Mouse (Mus musculus) mouse trophoblast stem cell (cell line): ENCODE measurements at regions not wholly inside any gene's neighbourhood (a gene's known extent, or its start where the extent isn't known, plus 50 kb on each side); places are given as distances from the start of the nearest gene placed in this dataset.

ENCODE experiments used
- in situ Hi-C, 2 experiments: fragments of 300-500 bp; cut with MseI, MboI; formaldehyde crosslinking; loops; 2 replicates in 1 of 2; 3 replicates in 1 of 2; pipeline ENCODE4 v1.15.1; 2025

GRCm38 (mm10) chr15:96944741-96945140 lies 111.0 kb downstream of the Slc38a4 start:
- in situ Hi-C loops, result loop anchor here in 1 of 2 experiments (25.0 kb wide), 1 partner anchor 407 kb away; no protein-coding TSS in a partner anchor

- in situ Hi-C loops, result loop anchor here in 1 of 2 experiments (25.0 kb wide), 1 partner anchor 405 kb away; no protein-coding TSS in a partner anchor
Measured at GRCm38 (mm10) chr15:96942651-96943050, 113.1 kb downstream of the Slc38a4 start.

DNA sequence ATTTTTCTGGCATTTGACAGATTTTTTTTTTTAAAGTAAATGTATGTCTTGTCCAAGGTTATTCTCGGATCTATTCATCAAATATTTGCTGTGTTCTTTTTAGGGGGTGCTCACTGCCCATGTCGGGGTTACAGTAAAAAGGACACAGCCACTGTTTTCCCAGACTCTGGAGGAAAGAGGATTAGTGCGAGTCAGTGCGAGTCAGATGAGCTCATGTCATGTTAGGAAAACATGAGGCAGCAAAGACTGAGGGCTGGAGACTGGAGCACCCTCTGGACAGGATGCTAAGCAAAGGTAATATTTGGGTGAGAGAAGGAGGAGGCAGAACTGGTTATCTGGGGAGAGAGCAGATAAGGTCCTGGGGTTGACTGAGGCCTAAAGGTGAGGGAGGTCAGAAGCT lies 117.3 kb downstream of the Slc38a4 start:
- in situ Hi-C loops, result loop anchor here in 1 of 2 experiments (25.0 kb wide), 1 partner anchor 401 kb away; no protein-coding TSS in a partner anchor

DNA sequence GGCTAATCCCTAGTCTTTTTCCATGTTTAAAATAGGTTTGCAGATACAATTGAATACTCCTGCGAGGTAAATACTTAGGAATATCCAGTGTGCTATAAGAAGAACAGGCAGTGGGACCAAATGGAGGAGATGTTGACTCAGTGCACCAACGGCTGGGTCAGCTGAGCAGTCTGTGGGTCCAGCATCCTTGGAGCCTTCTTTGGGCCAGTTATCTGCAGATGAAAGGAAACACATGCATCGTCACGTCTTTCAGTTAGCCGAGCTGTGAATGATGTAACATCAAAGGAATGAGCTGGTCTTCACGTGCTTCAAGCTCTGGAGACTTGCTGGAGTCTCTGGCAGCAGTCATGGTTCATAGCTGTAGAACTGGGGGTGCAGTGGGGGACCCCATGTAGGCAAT lies 118.1 kb downstream of the Slc38a4 start:
- in situ Hi-C loops, result loop anchor here in 1 of 2 experiments (25.0 kb wide), 1 partner anchor 400 kb away; no protein-coding TSS in a partner anchor

DNA sequence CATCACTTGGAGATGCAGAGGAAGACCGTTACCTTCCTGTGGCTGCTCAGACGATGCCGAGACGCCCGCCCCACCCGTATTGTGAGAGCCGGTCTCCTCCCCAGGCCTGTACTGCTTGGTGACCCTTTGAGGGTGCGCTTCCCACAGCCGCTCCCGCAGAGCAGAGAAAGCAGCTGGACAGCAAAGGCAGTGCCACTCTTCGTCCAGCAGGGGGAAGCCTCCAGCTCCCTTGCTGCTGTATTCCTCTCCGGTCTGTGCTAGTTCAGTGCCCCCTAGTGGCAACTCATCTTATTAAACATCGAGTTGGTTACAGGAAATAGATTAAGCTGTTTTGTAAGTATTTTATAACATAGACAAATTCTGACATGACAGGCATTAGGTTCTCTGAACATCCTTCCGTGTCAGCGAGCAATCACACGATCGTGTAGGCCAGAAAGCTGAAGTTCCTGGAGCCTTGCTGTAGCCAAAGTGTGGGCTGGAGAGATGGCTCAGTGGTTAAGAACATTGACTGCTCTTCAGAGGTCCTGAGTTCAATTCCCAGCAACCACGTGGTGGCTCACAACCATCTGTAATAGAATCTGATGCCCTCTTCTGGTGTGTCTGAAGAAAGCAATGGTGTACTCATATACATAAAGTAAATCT lies 118.9 kb downstream of the Slc38a4 start:
- in situ Hi-C loops, result loop anchor here in 1 of 2 experiments (25.0 kb wide), 1 partner anchor 400 kb away; no protein-coding TSS in a partner anchor

GRCm38 (mm10) chr15:96936216-96936615 lies 119.5 kb downstream of the Slc38a4 start:
- in situ Hi-C loops, result loop anchor here in 1 of 2 experiments (25.0 kb wide), 1 partner anchor 399 kb away; no protein-coding TSS in a partner anchor

DNA sequence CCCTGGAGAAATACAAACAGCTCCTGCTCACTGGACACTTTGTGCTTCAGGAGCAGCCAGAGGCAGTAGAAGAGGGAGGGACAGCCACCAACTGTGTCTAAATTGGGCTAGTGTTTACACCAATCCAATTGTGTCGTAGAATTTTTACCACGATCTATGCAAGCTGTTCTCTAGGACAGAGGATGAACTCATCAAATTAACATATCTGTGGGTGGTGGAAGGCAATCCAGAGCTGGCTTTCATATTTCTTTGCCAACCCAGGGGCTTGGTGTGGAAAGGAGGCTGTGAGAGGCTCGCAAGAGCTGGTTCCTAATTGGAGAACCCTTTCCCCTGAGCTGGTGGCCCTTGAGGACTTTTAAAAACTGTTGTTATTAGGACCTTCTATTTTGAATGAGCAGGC lies 122.3 kb downstream of the Slc38a4 start:
- in situ Hi-C loops, result loop anchor here in 1 of 2 experiments (25.0 kb wide), 1 partner anchor 396 kb away; no protein-coding TSS in a partner anchor

DNA sequence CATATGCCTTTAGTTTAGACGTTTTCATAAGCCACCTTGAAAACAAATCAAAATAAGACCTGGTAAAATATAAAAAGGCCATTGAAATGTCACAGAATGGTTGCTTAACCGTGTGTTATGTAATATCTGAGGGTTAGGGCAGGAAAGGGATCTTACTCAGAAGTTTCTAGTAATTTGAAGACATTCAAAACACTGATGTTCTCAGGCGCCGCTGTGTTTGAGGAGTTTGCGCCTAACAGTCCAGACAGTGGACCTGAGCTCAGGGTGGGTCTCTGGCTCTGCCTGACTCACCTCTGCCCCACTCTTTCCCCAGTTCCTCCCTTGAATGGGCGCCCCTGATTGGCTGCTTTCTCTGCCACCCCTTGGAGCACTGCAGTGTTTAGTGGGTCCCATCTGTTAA lies 125.2 kb downstream of the Slc38a4 start:
- in situ Hi-C loops, result loop anchor here in 1 of 2 experiments (25.0 kb wide), 1 partner anchor 393 kb away; no protein-coding TSS in a partner anchor

GRCm38 (mm10) chr15:96929788-96930187 lies 126.0 kb downstream of the Slc38a4 start:
- in situ Hi-C loops, result loop anchor here in 1 of 2 experiments (25.0 kb wide), 1 partner anchor 392 kb away; no protein-coding TSS in a partner anchor

GRCm38 (mm10) chr15:96928692-96929091 lies 127.1 kb downstream of the Slc38a4 start:
- in situ Hi-C loops, result loop anchor here in 1 of 2 experiments (25.0 kb wide), 1 partner anchor 391 kb away; no protein-coding TSS in a partner anchor

DNA sequence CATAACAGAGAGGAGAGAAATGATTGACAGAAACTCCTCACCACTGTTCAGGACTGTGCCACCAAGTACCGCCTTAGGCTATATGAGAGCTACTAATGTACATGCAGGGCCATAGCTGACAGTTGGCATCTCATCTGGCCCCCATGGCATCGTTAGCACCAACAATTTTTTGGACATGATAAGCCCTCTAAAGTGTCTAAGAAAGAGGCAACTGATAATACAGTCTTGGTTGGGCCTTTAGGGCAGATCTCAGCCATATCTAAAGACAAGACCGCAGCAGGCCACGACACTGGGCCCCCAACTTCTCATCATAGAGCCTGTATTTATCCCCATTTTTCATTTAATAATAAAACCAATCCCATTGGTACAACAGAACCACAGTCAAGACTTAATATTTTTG lies 128.1 kb downstream of the Slc38a4 start:
- in situ Hi-C loops, result loop anchor here in 1 of 2 experiments (25.0 kb wide), 1 partner anchor 390 kb away; no protein-coding TSS in a partner anchor

DNA sequence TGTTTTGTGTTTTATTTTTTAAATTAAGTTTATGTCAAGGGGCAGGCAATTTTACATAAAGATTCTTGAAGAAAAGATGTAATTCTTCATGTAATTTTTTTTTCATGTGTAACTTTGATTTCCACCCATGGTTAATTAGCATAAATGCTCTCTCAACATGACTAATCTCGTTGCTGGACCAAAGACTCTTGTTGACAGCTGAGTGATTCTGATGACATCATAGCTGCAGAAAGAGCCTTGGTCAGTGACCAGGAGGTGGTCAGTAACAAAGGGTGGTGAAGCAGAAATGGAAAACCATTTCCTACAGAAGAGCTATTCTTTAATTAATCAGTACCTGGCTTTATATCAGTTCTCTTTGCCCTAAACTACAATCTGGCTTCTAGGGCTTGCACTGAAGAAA lies 129.1 kb downstream of the Slc38a4 start:
- in situ Hi-C loops, result loop anchor here in 1 of 2 experiments (25.0 kb wide), 1 partner anchor 389 kb away; no protein-coding TSS in a partner anchor

DNA sequence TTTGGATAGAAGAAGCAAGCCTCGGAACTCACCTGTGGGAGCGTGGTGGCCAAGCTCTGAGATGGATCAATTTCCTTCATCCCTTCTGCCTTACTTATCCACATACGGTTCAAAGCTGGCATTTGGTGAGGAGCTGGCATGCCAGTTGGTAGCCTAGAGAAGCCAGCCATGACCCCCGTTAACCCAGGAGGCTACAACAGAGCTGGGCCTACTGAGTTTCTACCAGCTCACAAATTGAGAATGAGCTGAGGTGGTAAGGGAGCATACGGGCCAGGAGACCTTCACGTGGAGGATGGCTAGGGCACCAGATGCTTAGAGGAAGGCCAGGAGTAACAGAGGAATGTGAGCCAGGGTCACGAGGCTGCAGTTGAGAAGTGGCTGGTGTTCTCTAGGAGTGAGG lies 139.2 kb downstream of the Slc38a4 start:
- in situ Hi-C loops, result no loop called here

DNA sequence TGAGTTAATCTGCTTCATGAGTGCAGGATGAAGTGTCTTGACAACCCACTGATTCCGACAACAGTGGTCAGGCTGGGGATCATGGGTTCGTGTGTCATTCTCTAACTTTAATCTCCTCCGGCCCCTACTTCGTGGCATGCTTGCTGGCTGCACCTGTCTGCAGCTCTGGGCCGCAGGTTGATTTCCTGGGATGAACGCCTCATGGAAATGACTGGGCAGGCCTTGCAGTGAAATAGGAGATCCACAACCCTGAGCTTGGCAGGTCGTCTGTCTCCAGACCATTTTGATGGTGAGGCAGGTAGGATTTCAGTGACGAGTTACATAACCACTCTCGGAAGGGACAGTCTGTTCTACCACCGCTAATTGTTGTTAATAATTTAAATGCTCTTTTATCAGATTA lies 140.2 kb downstream of the Slc38a4 start:
- in situ Hi-C loops, result no loop called here

DNA sequence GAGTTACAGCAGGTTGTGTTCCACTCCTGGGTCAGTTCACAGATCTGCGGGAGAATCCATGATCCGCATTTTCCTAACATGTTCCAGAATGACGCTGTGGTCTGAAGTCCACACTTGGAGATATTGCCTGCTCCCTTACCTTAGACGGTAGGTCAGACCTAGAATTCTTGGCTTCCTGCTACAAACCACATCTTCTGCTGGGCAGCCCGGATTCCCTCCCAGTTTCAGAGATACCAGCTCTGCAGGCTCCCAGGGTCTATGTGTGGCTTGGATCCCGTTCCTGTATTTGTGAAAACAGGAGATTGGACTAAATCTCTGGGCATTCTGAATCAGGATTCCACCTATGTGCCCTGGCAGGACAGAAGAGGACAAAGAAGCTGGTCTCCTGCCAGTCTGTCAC lies 140.8 kb downstream of the Slc38a4 start:
- in situ Hi-C loops, result no loop called here

GRCm38 (mm10) chr15:96905520-96905919 lies 150.2 kb downstream of the Slc38a4 start:
- in situ Hi-C loops, result no loop called here

DNA sequence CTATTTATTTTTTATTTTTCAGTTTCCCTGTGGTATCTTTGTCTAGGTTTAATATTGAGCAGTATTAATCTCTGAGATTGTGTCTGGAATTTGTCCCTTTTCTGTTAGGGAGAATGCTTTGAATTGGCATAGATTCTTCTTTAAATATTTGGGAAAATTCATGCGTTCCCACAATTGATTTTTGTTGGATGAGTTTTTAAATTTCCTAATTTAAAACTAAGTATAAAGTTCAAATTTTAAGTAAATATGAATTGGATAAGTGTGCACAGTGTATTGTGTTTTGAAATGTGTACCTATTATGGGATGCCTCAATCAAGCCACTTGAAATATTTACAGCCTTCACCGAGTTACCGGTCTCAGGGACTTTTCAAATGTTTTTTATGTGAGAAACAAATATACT lies 152.3 kb downstream of the Slc38a4 start:
- in situ Hi-C loops, result no loop called here

- in situ Hi-C loops, result no loop called here
Measured at GRCm38 (mm10) chr15:96902781-96903180, 153.0 kb downstream of the Slc38a4 start.

DNA sequence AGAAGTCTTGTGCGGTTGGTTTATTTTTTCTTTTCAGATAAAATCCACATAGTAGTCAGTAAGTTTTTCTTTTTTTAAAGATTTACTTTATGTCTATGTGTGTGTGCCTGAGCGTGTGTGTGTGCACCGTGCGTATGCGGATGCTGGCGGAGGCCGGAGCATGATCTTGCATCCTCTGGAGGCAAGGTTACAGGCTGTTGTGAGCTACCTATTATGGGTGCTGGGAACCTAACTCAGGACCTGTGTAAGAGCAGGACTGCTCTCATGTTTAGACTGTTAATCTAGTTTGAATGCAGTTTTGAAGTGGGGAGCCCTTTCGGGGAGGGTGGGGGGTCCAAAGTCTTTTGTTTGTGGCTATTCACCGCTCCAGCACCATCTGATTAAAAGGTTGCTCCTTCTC lies 154.1 kb downstream of the Slc38a4 start:
- in situ Hi-C loops, result no loop called here

- in situ Hi-C loops, result no loop called here
Measured at GRCm38 (mm10) chr15:96898285-96898684, 157.5 kb downstream of the Slc38a4 start.

DNA sequence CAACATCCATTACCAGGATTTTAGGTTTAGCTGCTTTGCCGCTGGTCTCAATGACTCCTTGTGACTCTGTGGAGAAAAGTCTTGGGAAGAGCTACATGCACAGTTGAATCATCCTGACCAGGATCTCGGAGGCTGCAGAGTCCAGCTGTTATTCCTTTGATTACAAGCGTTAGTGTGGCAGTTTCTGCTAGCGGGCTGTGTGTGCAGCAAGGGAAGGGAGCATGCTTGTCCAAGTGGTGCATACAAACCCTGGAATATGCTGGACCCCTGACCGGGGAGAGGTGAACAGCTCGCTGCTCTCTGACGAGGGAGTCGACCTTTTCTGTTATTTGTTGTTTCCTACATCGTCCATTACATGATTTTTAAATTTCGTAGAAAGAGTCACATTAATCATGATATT lies 170.9 kb downstream of the Slc38a4 start:
- in situ Hi-C loops, result no loop called here

DNA sequence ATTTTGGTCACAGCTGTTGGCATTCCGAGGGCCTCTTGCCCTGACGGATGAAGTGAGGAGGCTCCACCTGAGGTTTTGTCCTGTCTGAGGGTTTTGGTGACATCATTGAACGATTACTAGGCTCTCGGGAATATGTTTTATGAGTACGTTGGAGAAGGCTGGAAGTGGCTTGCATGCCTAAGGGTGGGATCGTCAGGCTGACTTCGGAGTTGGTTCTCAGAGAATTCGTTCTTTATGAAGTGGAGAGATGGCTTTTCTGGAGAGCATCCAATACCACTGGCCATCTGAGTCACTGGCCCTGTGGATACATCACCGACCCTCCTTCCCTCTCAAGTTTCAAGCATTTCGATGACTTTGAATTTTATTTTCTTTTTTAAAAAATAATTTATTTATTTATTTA lies 172.0 kb downstream of the Slc38a4 start:
- in situ Hi-C loops, result no loop called here

DNA sequence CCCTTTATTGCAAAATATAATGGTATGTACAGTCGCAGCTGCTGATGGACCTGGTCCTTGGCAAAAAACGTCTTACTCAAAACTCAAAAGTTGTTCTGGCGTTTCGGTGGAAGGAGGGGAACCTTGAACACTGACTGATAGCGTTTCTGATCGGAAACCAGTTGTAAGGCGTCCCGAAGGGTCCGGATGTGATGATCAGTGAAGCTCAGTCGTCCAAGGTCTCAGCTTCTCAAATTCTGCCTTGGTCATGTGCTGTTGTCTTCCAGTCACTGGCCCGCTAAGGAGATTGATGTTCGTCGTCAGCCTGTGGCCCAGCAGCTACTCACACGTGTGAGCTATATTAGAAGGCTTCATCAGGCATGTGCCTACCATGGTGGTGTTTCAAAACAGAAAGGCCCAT lies 173.5 kb downstream of the Slc38a4 start:
- in situ Hi-C loops, result no loop called here
